Mouse (Mus musculus) thymus, postnatal 36 days (tissue): Measurements from ENCODE around the gene Zfp426.

ENCODE experiments used
- DNase-seq, 2 experiments: peaks; one replicate each; pipeline ENCODE4 v3.0.0; 2022; ENCODE audit warnings: mixed read lengths in 2 of 2

The Zfp426 gene

GRCm38 (mm10) chr9:20492527-20493233 lies at the start of gene Zfp426:
Zfp426 (minus strand) TSS chr9:20492746.
- DNase-seq = peak; percentile 82 to 89

DNA sequence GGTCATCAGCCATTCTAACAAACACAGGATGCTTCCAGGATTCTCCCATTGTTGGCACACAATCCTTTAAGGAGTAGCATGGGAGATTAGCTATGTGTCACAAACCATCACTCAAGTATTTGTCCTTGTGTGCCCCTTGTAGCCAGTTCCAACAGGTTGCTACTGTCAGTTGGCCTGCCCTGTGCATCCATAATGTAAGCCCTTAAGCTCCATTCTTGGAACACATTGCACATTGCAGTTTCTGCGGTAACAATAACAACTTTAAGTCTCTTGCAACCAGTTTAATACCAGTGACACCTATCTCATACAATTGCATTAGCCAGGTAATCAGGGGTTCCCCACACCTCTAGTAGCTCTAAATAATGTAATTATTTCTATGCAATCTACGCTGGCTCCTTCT lies 44.1 kb upstream of the Zfp426 start:
- DNase-seq = no peak

DNA sequence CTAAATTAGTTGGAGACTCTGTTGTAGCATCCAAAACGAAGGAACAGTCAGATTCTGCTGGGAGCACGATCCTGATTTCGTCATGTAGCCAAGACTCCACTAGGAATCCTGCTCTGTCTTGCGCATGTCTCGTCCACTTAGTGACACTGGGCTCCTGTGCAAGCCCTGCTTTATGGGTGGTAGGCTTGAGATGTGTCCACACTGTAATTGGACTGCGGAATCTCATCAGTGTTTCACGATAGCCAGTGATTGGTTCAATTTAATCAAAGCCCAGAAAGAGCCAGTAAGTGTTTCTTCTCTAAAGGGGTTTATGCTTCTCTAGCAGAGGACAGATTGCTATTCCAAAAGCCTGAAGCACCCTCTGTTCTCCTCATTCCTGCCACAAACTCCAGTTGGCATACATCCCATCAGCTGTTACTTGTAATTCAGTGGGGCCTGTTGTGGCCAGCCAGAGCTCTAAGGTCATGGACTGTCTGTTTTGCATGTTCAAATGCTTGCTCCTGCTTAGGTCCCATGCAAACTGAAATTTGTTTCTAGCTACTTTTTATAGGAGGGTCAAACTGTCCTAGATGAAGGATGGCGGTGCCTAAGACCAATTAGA lies 41.9 kb upstream of the Zfp426 start:
- no peak for DNase-seq

DNA sequence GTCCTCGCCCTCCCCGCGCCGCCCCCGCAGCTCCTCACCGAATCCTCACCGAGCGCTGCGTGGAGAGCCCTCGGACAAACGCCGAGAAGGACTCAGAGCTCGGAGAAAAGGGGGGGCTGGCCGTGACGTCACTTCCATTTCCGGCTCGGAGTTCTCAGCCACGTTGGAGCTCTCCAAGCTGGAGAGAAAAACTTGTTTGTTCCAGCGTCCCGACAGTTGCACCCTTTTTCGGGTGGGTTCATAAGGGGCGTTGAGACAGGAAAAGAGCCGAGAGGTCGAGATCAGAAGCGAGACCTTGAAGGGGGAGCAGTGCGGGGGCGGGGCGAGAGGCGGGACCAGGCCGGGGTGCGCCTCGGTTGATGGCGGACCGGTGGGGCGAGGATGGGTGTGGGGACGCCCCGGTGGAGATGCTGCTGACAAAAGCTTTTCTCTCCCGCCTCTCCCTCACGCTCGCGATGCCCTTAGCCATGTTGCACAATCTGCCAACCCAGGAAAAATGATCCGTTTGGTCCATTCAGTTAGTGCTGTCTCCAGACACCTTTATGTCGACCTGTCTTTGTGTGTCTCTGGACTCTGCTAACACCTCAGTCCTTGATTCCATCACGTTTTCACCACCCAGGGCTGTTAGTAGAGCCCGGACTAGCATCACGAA lies 28.9 kb upstream of the Zfp426 start, which contains the start of gene Zfp266:
TSS of gene Zfp266 (minus strand) at position 112 of the 652 bp plus-strand sequence.
- DNase-seq = peak; percentile 88 to 90

GRCm38 (mm10) chr9:20520531-20521210 lies 28.1 kb upstream of the Zfp426 start:
- no peak for DNase-seq

DNA sequence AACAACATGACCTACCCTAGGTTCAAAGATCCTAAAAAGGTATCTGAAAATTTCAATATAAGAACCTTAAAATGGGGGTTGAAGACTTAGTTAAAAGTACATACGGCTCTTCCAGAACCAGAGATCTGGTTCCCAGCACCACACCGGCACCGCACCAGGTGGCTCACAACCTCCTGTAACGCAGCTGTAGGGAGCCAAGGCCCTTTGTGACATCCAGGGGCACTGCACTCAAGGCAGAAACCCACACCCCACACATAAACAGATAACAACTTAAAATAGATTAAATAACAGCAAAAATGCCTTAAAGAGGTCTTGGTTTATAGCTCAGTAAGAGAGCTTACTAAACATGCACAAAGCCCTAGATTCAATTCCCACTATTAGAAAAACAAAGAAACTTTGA lies 27.4 kb upstream of the Zfp426 start:
- no peak for DNase-seq

DNA sequence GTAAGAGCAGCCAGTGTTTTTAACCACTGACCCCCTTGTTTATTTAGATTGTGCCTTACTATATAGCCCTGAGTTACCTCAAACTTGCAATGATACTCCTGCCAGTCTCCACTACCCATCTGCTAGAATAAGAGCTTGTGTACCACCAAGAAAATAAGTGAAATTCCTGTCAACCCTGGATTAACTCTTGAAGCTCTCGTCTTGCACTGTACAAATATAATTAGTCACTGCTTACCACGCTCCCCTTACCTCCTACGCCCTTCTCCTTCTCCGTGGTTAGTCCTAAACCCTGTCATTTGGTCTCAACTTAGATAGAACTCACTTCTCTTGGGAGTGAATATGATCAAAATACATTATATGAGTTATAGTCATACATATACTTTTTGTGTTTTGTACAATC lies 26.2 kb upstream of the Zfp426 start:
- DNase-seq = no peak

GRCm38 (mm10) chr9:20517727-20518126 lies 25.2 kb upstream of the Zfp426 start:
- DNase-seq = no peak

DNA sequence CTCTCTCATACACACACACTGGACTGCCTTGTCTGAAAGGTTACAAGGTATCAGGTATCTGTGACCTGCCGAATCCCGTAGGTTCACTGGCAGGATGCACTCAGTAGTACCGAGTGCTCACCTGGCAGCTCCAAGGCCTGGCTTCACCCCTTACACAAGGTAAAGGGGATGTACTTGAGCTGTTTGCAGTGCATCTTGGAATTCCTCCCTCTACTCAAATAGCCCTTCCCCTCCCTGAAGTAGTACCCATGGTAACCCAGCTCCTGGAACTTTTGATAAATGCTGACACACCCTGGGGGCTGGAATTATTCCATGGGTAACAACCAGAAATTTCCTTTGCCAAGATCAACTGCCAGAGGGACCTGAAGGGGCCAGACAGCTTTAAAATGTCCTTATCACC lies 21.5 kb upstream of the Zfp426 start:
- DNase-seq = no peak

DNA sequence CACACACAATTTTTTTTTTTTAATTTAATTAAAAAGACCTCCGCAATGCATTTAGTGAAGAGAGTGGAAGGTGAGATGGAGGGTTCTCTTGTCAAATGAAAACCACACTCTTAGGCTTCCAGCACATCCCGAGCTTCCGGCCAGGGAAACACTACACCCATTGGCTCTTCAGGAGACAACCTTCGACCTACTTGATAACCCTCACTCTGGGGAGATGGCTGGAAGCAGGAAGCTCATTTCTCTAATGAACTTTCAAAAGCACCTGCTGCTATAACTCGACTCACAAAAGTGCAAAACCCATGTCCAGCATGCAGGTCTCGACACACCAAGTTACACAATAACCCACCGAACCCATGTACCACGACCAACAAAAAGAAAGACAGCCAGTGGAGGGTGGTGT lies 20.2 kb upstream of the Zfp426 start:
- no peak for DNase-seq

- no peak for DNase-seq
These were observed 19.1 kb upstream of the Zfp426 start for GRCm38 (mm10) chr9:20511645-20512044.

- DNase-seq = no peak
These were observed 17.8 kb upstream of the Zfp426 start for GRCm38 (mm10) chr9:20510346-20510745.

GRCm38 (mm10) chr9:20509676-20510075 lies 17.1 kb upstream of the Zfp426 start:
- DNase-seq = no peak

- DNase-seq = no peak
These were observed 12.3 kb upstream of the Zfp426 start for GRCm38 (mm10) chr9:20504801-20505200.

- no peak for DNase-seq
These were observed 735 bp upstream of the Zfp426 start for GRCm38 (mm10) chr9:20493281-20493680.

- DNase-seq = no peak
These were observed 554 bp downstream of the Zfp426 start for GRCm38 (mm10) chr9:20491858-20492526.

- no peak for DNase-seq
These were observed 3.0 kb downstream of the Zfp426 start for GRCm38 (mm10) chr9:20489536-20489935.

- DNase-seq = no peak
These were observed 13.2 kb downstream of the Zfp426 start for GRCm38 (mm10) chr9:20479396-20479795.

- DNase-seq = no peak
These were observed 15.9 kb downstream of the Zfp426 start for GRCm38 (mm10) chr9:20476632-20477031.

GRCm38 (mm10) chr9:20466761-20467442 lies 25.6 kb downstream of the Zfp426 start:
- DNase-seq = peak; percentile 30 to 44

DNA sequence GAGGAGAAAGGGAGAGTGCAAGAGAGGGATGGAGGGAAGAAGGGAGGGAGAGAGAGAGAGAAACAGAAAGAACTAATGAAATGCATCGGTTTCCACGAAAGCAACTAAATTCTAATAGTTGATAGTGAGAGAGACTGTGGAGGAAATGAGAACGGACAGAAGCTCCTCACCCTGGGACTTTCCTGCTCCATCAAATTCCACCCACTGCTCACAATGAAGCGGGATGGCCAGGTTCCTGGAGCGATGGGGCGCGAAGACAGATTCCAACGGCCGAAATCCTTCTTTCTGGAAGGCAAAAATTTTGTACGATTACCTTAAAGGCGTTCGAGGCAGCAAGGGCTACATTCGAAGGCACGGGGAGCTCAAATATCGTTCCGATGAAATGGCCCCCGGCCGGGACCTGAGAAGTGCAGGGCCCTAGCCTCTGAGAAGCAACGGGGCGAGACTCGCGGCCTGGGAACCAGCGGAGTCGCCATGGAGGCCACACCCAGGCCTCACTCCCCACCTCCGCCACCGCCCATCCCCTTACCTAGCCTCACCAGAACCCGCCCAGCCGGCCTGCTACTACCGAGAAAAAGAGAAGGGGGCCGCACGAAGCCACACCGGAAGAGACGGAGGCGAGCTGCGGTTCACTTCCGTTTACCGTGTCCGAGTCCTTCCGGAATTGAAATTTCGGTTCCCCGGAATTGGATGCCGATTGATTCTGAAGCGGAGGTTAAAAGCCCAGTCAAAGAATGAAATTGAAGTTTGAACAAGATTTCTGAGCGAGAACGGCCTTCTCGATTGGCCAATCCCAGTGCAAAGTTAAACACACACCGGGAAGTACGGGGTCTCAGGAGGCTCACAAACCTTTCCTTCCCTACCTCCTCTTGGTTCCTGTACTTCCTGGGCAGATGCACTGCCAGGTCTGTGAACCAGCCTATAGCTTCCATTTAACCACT lies 32.9 kb downstream of the Zfp426 start, which contains the start of gene Zfp26:
TSS of gene Zfp26 (minus strand) at position 786 of the 941 bp plus-strand sequence.
- DNase-seq = peak; percentile 77 to 79
